Mouse (Mus musculus): ENCODE data around the gene Chd9.

Gene Chd9

GRCm38 (mm10) chr8:91077077-91077867 is 249.1 kb downstream of the Chd9 start:
- DNase-seq (ENCODE audit: low read depth, low spot score) = no peak

DNA sequence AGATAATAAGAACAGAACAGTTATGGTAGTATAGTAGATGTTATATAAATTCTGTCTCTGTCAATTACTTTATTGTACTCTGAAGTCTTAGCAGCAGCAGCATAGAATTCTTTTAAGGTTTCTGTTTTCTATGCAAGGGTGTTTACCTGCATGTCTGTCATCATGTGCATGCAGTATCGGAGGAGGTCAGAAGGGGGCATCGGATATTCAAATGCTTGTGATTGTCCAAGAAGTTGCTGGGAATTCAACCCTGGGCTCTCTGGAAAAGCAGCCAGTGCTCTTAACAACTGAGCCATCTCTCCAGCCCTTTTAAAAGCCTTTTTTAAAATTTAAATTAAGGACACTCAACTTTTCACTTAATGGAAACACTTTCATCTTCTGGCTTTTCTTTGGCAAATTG is 251.5 kb downstream of the Chd9 start:
- no peak for DNase-seq (ENCODE audit: low read depth, low spot score)

DNA sequence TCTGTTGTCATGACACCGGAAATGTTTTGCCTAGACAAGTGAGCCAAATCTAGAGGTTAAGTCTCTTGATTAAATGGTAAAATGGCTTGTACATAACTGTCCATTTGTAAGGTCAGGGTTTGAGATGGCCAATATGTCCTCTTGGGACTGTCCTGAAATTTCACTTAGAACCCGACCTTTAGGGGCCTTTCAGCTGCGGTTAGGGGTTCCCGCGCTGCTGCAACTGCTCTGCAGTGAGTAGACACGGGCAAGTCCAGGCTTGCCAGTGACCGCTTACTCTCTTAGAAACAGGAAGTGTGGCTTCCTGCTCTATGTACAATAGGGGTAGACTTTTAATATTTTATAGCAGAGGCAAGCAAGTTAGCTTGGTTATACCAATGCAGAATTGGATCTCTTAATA is 253.8 kb downstream of the Chd9 start:
- DNase-seq (ENCODE audit: low read depth, low spot score) = no peak

GRCm38 (mm10) chr8:91082428-91082827 is 254.3 kb downstream of the Chd9 start:
- DNase-seq (ENCODE audit: low read depth, low spot score) = no peak

GRCm38 (mm10) chr8:91088452-91088851 is 260.3 kb downstream of the Chd9 start:
- no peak for DNase-seq (ENCODE audit: low read depth, low spot score)

GRCm38 (mm10) chr8:91089601-91090000 is 261.4 kb downstream of the Chd9 start:
- DNase-seq (ENCODE audit: low read depth, low spot score) = no peak

- no peak for DNase-seq (ENCODE audit: low read depth, low spot score)
Measured at GRCm38 (mm10) chr8:91094135-91094534, 266.0 kb downstream of the Chd9 start.

- no peak for DNase-seq (ENCODE audit: low read depth, low spot score)
Measured at GRCm38 (mm10) chr8:91098106-91098505, 270.0 kb downstream of the Chd9 start.
